Mouse (Mus musculus) heart, adult 2 months (tissue): ENCODE data around the gene Rasgef1b.

ENCODE experiments used
- CTCF ChIP-seq: fragments of 200-600 bp; IDR thresholded peaks from 2 replicates; pipeline ENCODE4 v1.8.1; 2022; ENCODE audit warnings: antibody characterized with exemption, mild to moderate bottlenecking, moderate library complexity
- POLR2A ChIP-seq: fragments of 200-500 bp; IDR thresholded peaks from 2 replicates; pipeline ENCODE4 v1.6.1; 2011; ENCODE audit warnings: mild to moderate bottlenecking, low read depth, low read length, control low read depth; ENCODE audit not compliant: insufficient read depth

DNA sequence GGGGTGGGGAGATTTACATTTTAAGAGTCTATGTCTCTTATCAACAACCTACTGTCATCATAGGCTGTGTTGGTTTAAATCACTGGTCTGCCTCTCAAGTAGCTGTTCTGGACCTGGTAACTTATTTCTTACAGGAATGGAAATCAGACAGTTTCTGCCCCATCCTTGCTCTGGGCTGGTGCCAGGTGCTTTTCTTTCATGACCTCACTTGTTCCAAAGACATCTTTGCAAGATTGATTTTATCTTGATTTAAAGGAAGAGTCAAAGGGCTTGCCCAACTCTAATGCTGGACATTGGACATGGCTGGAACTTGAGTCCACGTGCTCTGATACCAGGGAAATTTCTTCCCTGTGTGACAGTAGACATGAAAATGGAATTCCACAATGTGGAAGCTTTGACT is 315.0 kb downstream of the Rasgef1b start:
- TF ChIP-seq CTCF (no peak), POLR2A (no peak)
